Mouse (Mus musculus) neutrophil, adult 83 days (primary cell): Measurements from ENCODE around the gene Hcn1. TPM values are rescaled to one million over a fixed set of nuclear protein-coding genes. Genes with fewer than 3 reads are reported as not detected.

Experiments
- total RNA-seq, 2 experiments: library from RNA; stranded (reverse); gene quantifications; one replicate each; pipeline ENCODE4 v1.2.4; 2023

Hcn1 gene
- total RNA-seq, result not detected

DNA sequence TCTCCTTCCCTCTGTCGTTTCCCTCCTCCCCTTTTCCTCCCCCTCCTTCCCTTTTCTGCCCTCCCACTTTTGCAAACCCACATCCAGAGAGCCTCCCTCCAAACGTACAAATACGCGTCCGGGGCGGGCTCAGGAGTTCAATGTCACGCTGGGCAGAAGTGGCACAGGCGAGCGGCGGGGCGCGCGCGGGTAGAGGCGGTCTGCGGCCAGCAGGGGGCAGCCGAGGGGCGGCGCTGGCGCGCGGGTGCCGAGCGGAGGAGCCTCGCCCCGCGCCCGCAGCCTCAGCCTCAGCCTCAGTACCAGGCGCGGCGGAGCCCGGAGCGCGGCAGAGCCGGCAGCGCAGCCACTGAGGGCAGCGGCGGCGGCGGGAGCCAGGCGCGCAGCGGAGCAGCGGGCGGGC is at the start of gene Hcn1:
Gene Hcn1, plus strand, starts transcription at position 140 of the 400 bp plus-strand sequence.

